Mouse (Mus musculus): Measurements from ENCODE around the gene Rpl21. TPM values are rescaled to one million over a fixed set of nuclear protein-coding genes. Genes with fewer than 3 reads are reported as not detected.
"Not testable (repeated sequence)": the region's sequence is repeated elsewhere in the genome, so short reads cannot be mapped to it uniquely, and the experiment has no call there.

Gene Rpl21
- total RNA-seq, 4 experiments from 2014 or later: 131 to 217 (median 174) TPM

GRCm38 (mm10) chr5:146867246-146867945, 34.7 kb downstream of the Rpl21 start:
- DNase-seq (ENCODE audit: low spot score in 2 of 2): peak; percentile 63 to 92

GRCm38 (mm10) chr5:146867946-146868314, 35.2 kb downstream of the Rpl21 start:
- no peak for DNase-seq (ENCODE audit: low spot score in 2 of 2)

GRCm38 (mm10) chr5:146872981-146873631, 40.4 kb downstream of the Rpl21 start:
- DNase-seq (ENCODE audit: low spot score in 2 of 2): no peak

GRCm38 (mm10) chr5:146876024-146876423, 43.3 kb downstream of the Rpl21 start:
- DNase-seq (ENCODE audit: low spot score in 2 of 2): no peak

GRCm38 (mm10) chr5:146877882-146878281, 45.2 kb downstream of the Rpl21 start:
- DNase-seq (ENCODE audit: low spot score in 2 of 2): not testable (repeated sequence)

DNA sequence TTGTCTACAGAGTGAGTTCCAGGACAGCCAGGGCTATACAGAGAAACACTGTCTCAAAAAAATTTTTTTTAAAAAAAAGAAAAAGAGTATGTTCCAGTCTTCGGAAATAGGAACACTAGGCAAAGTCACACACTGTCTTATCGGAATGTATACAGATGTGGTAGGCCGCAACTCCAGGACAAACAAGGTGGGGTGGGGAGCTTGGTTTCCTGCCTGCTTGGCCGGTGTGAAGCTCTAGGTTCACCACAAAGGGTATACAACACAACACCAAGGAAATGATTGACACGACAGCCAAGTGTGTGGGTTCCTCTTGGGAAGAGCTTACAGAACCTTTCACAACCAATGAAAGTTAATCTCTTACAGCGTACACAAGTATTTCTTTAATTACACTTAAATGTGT, 49.6 kb downstream of the Rpl21 start:
- DNase-seq (ENCODE audit: low spot score in 2 of 2): no peak

- no peak for DNase-seq (ENCODE audit: low spot score in 2 of 2)
Measured at GRCm38 (mm10) chr5:146883053-146883452, 50.4 kb downstream of the Rpl21 start.

DNA sequence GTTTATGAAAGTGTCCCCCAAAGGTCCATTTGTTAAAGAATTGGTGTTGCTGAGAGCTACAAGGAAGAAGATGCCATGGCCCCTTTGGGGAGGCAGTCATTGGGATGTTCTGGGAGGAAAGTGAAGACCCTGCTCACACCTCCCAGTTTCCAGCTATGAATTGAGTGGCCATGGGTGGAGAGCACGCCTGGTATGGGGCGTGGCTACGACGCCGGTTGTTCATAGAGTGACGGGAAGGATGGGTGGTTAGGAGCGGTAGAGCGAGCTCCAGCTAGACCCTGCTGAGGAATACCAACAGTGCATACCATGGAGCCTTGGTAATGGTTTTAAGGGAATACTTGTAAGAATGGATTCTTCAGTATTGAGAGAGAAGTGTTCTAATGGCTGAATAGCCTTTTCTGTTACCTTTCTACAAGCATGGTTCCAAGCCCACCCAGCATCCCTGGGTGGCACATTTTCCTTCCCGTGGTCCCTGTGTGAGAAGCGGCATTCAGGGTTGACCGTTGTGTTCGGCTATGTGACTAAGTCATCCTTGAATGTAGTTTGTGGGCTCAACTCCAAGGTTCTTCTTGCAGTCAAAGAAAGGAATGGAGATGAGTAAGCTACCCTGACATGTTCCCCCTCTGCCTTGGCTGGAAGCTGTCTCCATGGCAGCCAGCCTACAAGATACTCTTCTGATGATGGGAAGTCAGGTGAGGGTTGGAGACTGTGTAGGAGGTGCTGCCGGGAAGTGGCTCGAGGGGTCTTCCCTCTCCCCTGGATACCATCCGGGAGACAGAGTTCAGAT, 51.0 kb downstream of the Rpl21 start:
- DNase-seq (ENCODE audit: low spot score in 2 of 2): no peak

Other genes starting within 250 kb of the Rpl21 start
- 10 to 100 TPM; 32.3 to 35.0 (median 32.8) TPM for gene Gpr12, start 247.7 kb upstream of the Rpl21 start, total RNA-seq (2022)
- gene Usp12, start 37.9 kb upstream of the Rpl21 start, total RNA-seq (2022): 10 to 100 TPM; 50.1 to 58.9 (median 54.3) TPM
- gene Rasl11a, start 12.2 kb downstream of the Rpl21 start, total RNA-seq (2022): 1 to 10 TPM; 3.2 to 5.9 (median 4.9) TPM
- 10 to 100 TPM; 21.6 to 23.3 (median 22.5) TPM for gene Gtf3a, start 115.8 kb downstream of the Rpl21 start, total RNA-seq (2022)
- gene Mtif3, start 130.9 kb downstream of the Rpl21 start, total RNA-seq (2022): 10 to 100 TPM; 18.4 to 23.7 (median 19.1) TPM
- gene Lnx2, start 243.7 kb downstream of the Rpl21 start, total RNA-seq (2022): 1 to 10 TPM; 4.8 to 6.4 (median 5.6) TPM
- gene Polr1d, start 244.2 kb downstream of the Rpl21 start, total RNA-seq (2022): 10 to 100 TPM; 65.4 to 67.3 (median 65.8) TPM